Mouse (Mus musculus) central nervous system, embryonic 11.5 days (tissue): Measurements from ENCODE around the gene Gm3526. TPM values are rescaled to one million over a fixed set of nuclear protein-coding genes. Genes with fewer than 3 reads are reported as not detected.

Experiments used
- polyA plus RNA-seq: library from polyadenylated mRNA; depleted of rRNA; stranded (reverse); fragments of >200 nt; gene quantifications from 2 replicates; pipeline ENCODE4 v1.2.3, GENCODE M21; 2012; rRNA removed

Gene Gm3526
- not detected in 2 replicates for polyA plus RNA-seq

DNA sequence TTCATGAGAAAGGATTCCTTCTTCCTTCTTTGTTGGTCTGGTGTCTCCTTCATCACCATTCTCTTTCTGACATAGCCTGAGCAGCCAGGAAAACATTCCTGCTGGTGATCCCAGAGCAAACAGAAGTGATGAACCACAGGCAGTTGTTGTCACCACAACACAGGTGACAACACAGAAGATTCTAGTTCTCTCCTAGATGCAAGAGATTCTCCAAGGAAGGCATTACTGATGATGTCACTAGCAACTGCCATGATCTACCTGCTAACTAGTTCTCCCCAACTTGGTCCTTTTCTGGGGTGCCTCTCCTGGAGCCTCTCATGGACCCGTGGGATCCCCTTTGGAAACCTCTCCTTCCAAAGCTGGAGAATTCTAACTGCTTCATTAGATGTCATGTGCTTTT is at the start of gene Gm3526:
Gm3526 (minus strand) TSS at position 101 of the 400 bp plus-strand sequence.

Other genes with a start within 250 kb of the Gm3526 start
- gene Gm3298, start 244.7 kb downstream of the Gm3526 start, polyA plus RNA-seq = 0.89 TPM in 1 of 2 replicates, not detected in the other
- not detected in 2 replicates for gene 4930555G01Rik, start 210.0 kb downstream of the Gm3526 start, polyA plus RNA-seq
- 3.5 and 7.8 TPM in 2 replicates for gene Gm8281, start 189.5 kb downstream of the Gm3526 start, polyA plus RNA-seq
- not detected in 2 replicates for gene Gm8279, start 129.1 kb downstream of the Gm3526 start, polyA plus RNA-seq
- gene Gm3317, start 96.0 kb downstream of the Gm3526 start, polyA plus RNA-seq = 0.76 TPM in 1 of 2 replicates, not detected in the other
- gene Gm8271, start 74.8 kb downstream of the Gm3526 start, polyA plus RNA-seq = not detected in 2 replicates
- gene Gm3542, start 74.3 kb upstream of the Gm3526 start, polyA plus RNA-seq = not detected in 2 replicates
- 0.11 and 0.65 TPM in 2 replicates for gene Gm3500, start 128.5 kb upstream of the Gm3526 start, polyA plus RNA-seq
- 1.2 and 3.3 TPM in 2 replicates for gene Gm3194, start 194.9 kb upstream of the Gm3526 start, polyA plus RNA-seq
- not detected in 2 replicates for gene Gm8246, start 217.2 kb upstream of the Gm3526 start, polyA plus RNA-seq
- not detected in 2 replicates for gene Gm3187, start 223.6 kb upstream of the Gm3526 start, polyA plus RNA-seq
- gene Gm3488, start 241.1 kb upstream of the Gm3526 start, polyA plus RNA-seq = 2.3 and 4.2 TPM in 2 replicates